Mouse (Mus musculus): ENCODE data around the gene Itgav.

DNA sequence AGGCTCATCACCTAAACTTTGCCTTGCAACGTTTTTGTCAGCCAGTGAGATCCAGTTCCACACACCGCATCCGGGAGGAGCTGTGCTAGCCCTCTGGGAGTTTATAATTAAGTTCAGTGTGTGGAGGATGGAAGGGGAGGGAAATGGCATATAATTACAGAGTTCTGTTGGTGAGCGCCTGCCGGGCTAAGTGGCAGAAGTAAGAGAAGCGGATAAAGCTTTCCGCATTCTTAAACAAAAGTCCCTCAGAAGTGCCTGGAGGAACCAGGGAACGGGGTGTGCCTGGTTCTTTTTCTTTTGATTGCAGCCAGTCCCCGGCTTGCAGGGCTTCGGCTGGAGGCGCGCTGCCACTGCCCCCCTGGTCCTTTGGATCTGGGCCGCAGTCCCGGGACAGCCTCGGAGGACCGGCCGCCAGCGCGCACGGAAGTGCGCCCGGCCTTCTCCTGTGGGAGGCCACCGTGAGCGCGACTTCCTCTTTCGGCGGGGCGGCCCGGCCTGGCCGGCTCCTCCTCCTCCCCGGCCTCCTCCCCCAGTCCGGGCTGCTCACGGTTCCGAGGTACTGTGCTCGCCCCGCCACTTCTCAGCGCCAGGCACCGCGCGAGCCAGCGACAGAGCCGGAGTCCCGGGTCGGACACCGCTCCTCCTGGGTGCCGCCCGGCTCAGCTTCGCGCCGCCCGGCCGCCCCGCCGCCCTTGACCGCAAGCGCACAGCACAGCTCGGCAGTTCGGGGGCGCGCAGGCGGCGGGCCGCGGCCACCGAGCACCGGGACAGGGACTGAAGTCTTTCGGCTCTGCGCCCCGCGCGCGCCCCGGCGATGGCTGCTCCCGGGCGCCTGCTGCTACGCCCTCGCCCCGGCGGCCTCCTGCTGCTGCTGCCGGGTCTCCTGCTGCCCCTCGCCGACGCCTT, at the start of gene Itgav:
- TF ChIP-seq POLR2A (IDR thresholded peaks at IDR 0.05; ENCODE audit: low read depth, low read length): peak; percentile 92
- TF ChIP-seq CTCF (IDR thresholded peaks at IDR 0.05; ENCODE audit: extremely low read depth, insufficient read depth, insufficient read length, insufficient replicate concordance): no peak
